Mouse (Mus musculus) kidney, embryonic 16.5 days (tissue): ENCODE measurements around the gene Bfsp2. TPM values are rescaled to one million over a fixed set of nuclear protein-coding genes. Genes with fewer than 3 reads are reported as not detected.
"Not testable (repeated sequence)": the region's sequence is repeated elsewhere in the genome, so short reads cannot be mapped to it uniquely, and the experiment has no call there.

Experiments
- ATAC-seq: fragments of 200-750 bp; cut with Nextera tagmentation; 2 replicates; pipeline ENCODE4 v1.8.0; 2017; ENCODE audit warnings: moderate TSS enrichment; ENCODE audit not compliant: low FRiP score, low TSS enrichment
- H3K27ac ChIP-seq: fragments of 300-500 bp; sonication (generic); 2 replicates; pipeline ENCODE4 v1.5.1; 2014; ENCODE audit warnings: low read length
- H3K27me3 ChIP-seq: fragments of 300-500 bp; sonication (generic); 2 replicates; pipeline ENCODE4 v1.6.1; 2014; ENCODE audit warnings: low read length, control low read depth, mixed read lengths; ENCODE audit not compliant: insufficient read depth
- H3K36me3 ChIP-seq: fragments of 300-500 bp; sonication (generic); 2 replicates; pipeline ENCODE4 v1.6.1; 2014; ENCODE audit warnings: low read length, control low read depth, mixed read lengths; ENCODE audit not compliant: insufficient read depth
- H3K4me1 ChIP-seq: fragments of 300-500 bp; sonication (generic); 2 replicates; pipeline ENCODE4 v1.6.1; 2014; ENCODE audit warnings: low read length, control low read depth, mixed read lengths; ENCODE audit not compliant: insufficient read depth
- H3K4me2 ChIP-seq: fragments of 300-500 bp; sonication (generic); replicated peaks from 2 replicates; pipeline ENCODE4 v1.6.1; 2014; ENCODE audit warnings: low read depth, low read length
- H3K4me3 ChIP-seq: fragments of 300-500 bp; sonication (generic); 2 replicates; pipeline ENCODE4 v1.5.1; 2014; ENCODE audit warnings: mild to moderate bottlenecking, low read length
- H3K9ac ChIP-seq: fragments of 300-500 bp; sonication (generic); replicated peaks from 2 replicates; pipeline ENCODE4 v1.6.1; 2014; ENCODE audit warnings: low read length
- H3K9me3 ChIP-seq: fragments of 300-500 bp; sonication (generic); 2 replicates; pipeline ENCODE4 v1.6.1; 2016; ENCODE audit warnings: low read length, control low read depth
- WGBS: fragments of 180-500 bp; shearing (Covaris S2); extraction: QIAGEN DNeasy Blood & Tissue Kit; methylation state at CpG from one replicate; pipeline ENCODE4 v1.1.7; 2014; 5-methylcytosine and 5-hydroxymethylcytosine counted together
- polyA plus RNA-seq: library from polyadenylated mRNA; unstranded; fragments of >200 nt; fragmentation: Nextera tagmentation; extraction: Ambion mirVana; gene quantifications from 2 replicates; pipeline ENCODE4 v1.2.1, GENCODE M21; 2015

The Bfsp2 gene
- polyA plus RNA-seq, 1 experiment from 2014 or later = 0.57 TPM

GRCm38 (mm10) chr9:103423951-103424350, 56.3 kb downstream of the Bfsp2 start:
- no peak for ATAC-seq
- Histone ChIP-seq H3K9me3 (no peaks in the 10 kb centered on the region), H3K27me3 (no peaks in the 10 kb centered on the region), H3K36me3 (no peaks in the 10 kb centered on the region), H3K4me3 (no peak overlapping the region), H3K4me1 (no peaks in the 10 kb centered on the region), H3K27ac (no peak overlapping the region), H3K4me2 (no peak overlapping the region), H3K9ac (no peak overlapping the region)
- WGBS = 84% methylated on average over 7 of the region's 8 CpGs

DNA sequence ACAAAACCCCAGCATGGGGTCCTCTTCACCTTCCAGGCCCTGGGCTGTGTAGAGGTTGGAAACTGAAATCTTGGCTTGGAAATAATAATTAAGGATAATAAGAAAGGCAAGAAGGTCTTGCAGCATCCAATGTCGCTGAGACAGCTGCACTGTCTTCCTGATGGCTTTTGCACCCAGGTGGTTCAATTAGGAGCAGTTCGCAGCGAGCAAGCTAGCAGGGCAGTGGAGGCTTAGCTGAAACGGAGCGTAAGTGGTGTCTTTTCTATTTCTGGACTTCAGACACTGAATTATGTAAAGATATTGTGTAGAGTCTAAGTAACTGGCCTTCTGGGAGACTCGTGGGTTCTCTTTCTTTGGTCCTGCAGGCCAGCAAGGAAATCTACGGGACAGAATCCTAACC, 56.8 kb downstream of the Bfsp2 start:
- H3K4me1 ChIP-seq = no peaks in the 10 kb centered on the region
- no peak for ATAC-seq
- no peak overlapping the region for H3K27ac ChIP-seq
- no peaks in the 10 kb centered on the region for H3K36me3 ChIP-seq
- no peaks in the 10 kb centered on the region for H3K27me3 ChIP-seq
- no peak overlapping the region for H3K4me2 ChIP-seq
- 86% methylated on average over 7 of the region's 7 CpGs for WGBS
- no peaks in the 10 kb centered on the region for H3K9me3 ChIP-seq
- H3K9ac ChIP-seq = no peak overlapping the region
- no peak overlapping the region for H3K4me3 ChIP-seq

DNA sequence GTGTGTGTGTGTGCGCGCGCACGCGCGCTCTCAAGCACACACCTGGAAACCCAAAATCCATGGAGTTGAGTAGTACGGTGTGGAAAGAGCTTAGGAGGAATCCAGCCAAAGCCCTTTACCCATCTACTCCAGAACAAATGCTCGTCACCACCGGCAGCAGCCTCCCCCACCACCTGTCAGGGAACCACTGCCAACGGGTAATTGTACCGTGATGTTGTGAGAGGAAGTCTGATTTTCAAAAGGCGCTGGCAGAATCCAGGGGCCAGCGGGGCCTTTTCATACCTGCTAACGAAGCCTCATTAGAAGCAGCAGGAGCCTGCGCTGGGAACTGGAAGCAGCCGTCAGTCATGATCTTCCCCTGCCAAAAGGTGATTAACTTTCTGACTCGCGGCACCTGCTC, 57.4 kb downstream of the Bfsp2 start:
- H3K4me2 ChIP-seq = no peak overlapping the region
- H3K9ac ChIP-seq = no peak overlapping the region
- H3K27ac ChIP-seq = no peak overlapping the region
- H3K9me3 ChIP-seq = no peaks in the 10 kb centered on the region
- WGBS = 63% methylated on average over 18 of the region's 18 CpGs
- H3K27me3 ChIP-seq = no peaks in the 10 kb centered on the region
- no peak overlapping the region for H3K4me3 ChIP-seq
- ATAC-seq = no peak
- no peaks in the 10 kb centered on the region for H3K4me1 ChIP-seq
- no peaks in the 10 kb centered on the region for H3K36me3 ChIP-seq

GRCm38 (mm10) chr9:103420844-103421243, 59.4 kb downstream of the Bfsp2 start:
- no peaks in the 10 kb centered on the region for H3K4me1 ChIP-seq
- ATAC-seq = no peak
- H3K9ac ChIP-seq = no peak overlapping the region
- no peaks in the 10 kb centered on the region for H3K27me3 ChIP-seq
- no peak overlapping the region for H3K4me3 ChIP-seq
- H3K36me3 ChIP-seq = no peaks in the 10 kb centered on the region
- H3K27ac ChIP-seq = no peak overlapping the region
- 58% methylated on average over 3 of the region's 3 CpGs for WGBS
- no peaks in the 10 kb centered on the region for H3K9me3 ChIP-seq
- no peak overlapping the region for H3K4me2 ChIP-seq

GRCm38 (mm10) chr9:103418786-103419185, 61.4 kb downstream of the Bfsp2 start:
- 98% methylated on average over 2 of the region's 2 CpGs for WGBS
- Histone ChIP-seq H3K36me3 (no peaks in the 10 kb centered on the region), H3K4me2 (no peak overlapping the region), H3K27me3 (no peaks in the 10 kb centered on the region), H3K27ac (no peak overlapping the region), H3K4me1 (no peaks in the 10 kb centered on the region), H3K9me3 (no peaks in the 10 kb centered on the region), H3K4me3 (no peak overlapping the region), H3K9ac (no peak overlapping the region)
- no peak for ATAC-seq

DNA sequence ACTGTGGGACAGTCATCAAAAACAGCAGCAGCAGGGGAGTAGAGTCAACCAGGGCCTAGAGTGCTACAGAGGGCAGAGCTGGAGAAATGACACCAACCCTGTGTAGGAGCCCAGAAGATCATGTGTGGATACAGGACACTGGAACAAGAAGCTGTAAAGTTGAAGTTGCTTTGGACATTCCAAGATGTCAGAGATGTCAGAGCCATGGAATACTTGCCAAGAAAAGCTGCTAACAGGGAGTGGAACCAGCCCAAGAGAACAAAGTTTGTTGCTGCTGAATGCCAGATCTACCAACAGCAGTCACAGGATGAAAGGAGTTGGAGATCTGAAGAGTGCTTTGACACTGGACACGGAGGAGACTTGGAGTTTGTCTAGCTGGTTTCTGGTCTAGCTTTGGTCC, 62.0 kb downstream of the Bfsp2 start:
- not testable (repeated sequence) for H3K4me2 ChIP-seq, H3K4me1 ChIP-seq, H3K27ac ChIP-seq, H3K4me3 ChIP-seq, H3K9ac ChIP-seq, H3K36me3 ChIP-seq, H3K27me3 ChIP-seq, H3K9me3 ChIP-seq, ATAC-seq
- 80% methylated on average over 1 of the region's 1 CpGs for WGBS

- ATAC-seq = no peak
- no peak overlapping the region for H3K27ac ChIP-seq
- no peaks in the 10 kb centered on the region for H3K27me3 ChIP-seq
- H3K9ac ChIP-seq = no peak overlapping the region
- no peaks in the 10 kb centered on the region for H3K9me3 ChIP-seq
- 27% methylated on average over 9 of the region's 9 CpGs for WGBS
- H3K4me2 ChIP-seq = no peak overlapping the region
- no peaks in the 10 kb centered on the region for H3K36me3 ChIP-seq
- H3K4me3 ChIP-seq = no peak overlapping the region
- H3K4me1 ChIP-seq = no peaks in the 10 kb centered on the region
These were observed 66.8 kb downstream of the Bfsp2 start for GRCm38 (mm10) chr9:103413457-103413856.

DNA sequence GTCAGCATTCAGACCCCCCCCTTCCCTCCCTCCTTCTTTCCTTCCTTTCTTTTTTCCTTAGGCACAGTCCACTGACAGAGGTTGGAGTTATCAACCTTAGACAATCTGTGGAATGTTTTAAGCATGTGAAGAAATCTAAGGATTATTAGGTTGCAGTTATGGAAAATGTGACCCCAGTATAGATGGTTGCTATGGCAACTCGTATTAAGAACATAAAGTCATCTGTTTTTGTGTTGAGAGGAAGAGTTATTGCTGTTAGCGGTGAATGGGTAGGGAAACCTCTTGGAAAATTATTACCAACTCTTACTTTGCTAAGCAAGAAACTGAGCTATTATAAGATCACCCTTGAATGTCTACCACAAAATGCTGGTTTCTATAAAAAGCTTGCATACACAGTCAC, 71.1 kb downstream of the Bfsp2 start:
- Histone ChIP-seq H3K27ac (no peak overlapping the region), H3K4me3 (no peak overlapping the region), H3K4me1 (no peaks in the 10 kb centered on the region), H3K9ac (no peak overlapping the region), H3K27me3 (no peaks in the 10 kb centered on the region), H3K4me2 (no peak overlapping the region), H3K9me3 (no peaks in the 10 kb centered on the region), H3K36me3 (no peaks in the 10 kb centered on the region)
- no peak for ATAC-seq
- 72% methylated on average over 2 of the region's 2 CpGs for WGBS

DNA sequence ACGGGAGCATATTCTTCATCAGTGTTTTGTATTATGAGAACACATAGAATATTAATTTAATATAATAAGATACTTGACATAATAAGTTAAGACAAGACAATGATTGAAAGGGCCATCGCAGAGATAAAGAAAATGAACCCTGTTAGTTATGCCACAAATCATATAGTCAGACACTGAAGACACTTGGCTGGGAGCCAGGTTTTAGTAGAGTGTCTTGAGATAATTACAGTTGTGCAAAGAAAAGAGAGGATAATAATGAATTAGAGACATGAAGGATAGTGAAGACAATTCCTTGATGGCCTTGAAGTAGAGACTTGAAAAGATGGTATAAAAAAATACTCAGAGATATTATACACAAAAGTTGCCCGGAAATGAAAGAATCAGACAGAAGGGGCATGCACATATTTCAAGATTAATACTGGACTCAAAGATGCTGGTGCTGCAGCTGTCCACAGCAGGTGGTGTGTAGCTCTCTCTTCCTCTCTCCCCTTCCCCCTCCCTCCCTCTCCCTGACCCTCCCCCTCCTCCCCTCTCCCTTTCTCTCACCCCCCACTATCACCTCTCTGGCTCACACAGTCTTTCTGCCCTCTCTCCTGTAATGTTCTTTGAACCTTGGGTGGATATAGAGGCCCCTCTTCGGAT, 72.0 kb downstream of the Bfsp2 start:
- H3K4me2 ChIP-seq = no peak overlapping the region
- no peaks in the 10 kb centered on the region for H3K4me1 ChIP-seq
- ATAC-seq = no peak
- no peak overlapping the region for H3K9ac ChIP-seq
- H3K9me3 ChIP-seq = no peaks in the 10 kb centered on the region
- no peaks in the 10 kb centered on the region for H3K27me3 ChIP-seq
- no peak overlapping the region for H3K4me3 ChIP-seq
- WGBS = 62% methylated on average over 4 of the region's 4 CpGs
- H3K27ac ChIP-seq = no peak overlapping the region
- no peaks in the 10 kb centered on the region for H3K36me3 ChIP-seq

DNA sequence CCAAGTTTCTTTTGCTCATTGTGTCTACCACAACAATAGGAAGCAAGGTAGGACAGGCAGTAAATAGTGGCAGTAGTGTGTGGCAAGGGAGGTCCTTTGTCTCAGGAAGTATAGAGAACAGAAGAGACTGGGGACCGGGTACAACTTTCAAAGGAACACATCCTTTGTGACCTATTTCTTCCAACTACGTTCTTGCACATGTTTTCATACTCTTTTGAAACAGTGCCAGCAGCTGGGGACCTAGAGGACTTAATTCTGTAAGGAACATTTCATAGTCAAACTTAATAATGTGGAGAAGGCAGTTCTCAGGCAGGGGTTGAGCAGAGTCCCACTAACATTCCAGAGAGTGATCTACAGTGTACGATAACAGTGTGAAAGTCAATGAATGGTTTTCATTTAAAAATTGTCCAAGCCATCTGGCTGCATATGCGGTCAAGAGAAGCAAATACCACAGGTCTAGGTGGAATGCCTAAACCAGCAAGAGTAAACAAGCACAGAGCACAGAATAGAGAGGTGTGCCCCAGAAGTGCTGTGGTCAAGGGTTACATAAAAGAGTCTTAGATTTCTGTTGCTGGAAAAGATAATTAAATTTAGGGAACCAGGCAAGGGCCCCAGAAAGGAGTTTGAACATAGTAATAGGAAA, 76.8 kb downstream of the Bfsp2 start:
- no peak overlapping the region for H3K9ac ChIP-seq
- ATAC-seq = no peak
- H3K4me1 ChIP-seq = no peaks in the 10 kb centered on the region
- H3K4me2 ChIP-seq = no peak overlapping the region
- no peaks in the 10 kb centered on the region for H3K36me3 ChIP-seq
- 0 out of 2 replicates have a peak, but pooled peaks cover 6% of the 10 kb centered on the region for H3K9me3 ChIP-seq
- no peaks in the 10 kb centered on the region for H3K27me3 ChIP-seq
- no peak overlapping the region for H3K27ac ChIP-seq
- WGBS = 63% methylated on average over 4 of the region's 4 CpGs
- no peak overlapping the region for H3K4me3 ChIP-seq
